Comparison of ENCODE assay signal across 12 mouse cellular contexts in the genomic region with DNA sequence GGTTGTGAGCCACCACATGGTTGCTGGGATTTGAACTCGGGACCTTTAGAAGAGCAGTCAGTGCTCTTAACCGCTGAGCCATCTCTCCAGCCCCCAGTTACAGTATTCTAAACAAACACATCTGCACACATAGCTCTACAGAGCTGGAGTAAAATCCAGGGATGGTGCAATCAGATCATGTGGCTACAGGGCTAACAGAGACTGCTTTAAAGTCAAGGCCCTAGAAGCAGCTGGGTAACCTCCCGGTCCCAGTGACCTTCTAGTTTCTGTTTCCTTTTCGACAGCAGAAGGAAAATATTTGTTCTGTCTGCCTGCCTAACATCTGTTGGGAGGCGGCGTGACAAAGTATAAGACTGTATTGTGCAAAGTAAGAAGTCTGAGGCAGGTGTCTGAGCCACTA. TPM values are rescaled to one million over a fixed set of nuclear protein-coding genes. Genes with fewer than 3 reads are reported as not detected.
A peak's percentile ranks its signal among the peaks of the same experiment; 100 is the strongest.
DNase-seq lines count a peak whose midpoint lies in the region; ATAC-seq lines count a peak whose summit lies in the region.
"Had no signal": no experiment of that assay in that cellular context is flagged by ENCODE, and none has a peak within 500 bp of the region (broad histone marks: within the 10 kb centered on the region; RNA-seq: fewer than 3 reads in every experiment).

No protein-coding gene starts in this region.

- ATAC-seq in stomach, embryonic 14.5 days (ENCODE audit: insufficient number of reproducible peaks, insufficient read depth, low FRiP score, low read depth), result 0 out of 2 replicates have a peak, but pooled peaks have one; percentile 25
- ATAC-seq in megakaryocyte progenitor cell, adult 5-6 weeks (replicated peaks; ENCODE audit: poor library complexity), result no peak
- ATAC-seq in forebrain, embryonic 16.5 days, result no peak

- no peaks in the 10 kb centered on the region for H3K36me3 ChIP-seq in stomach, embryonic 14.5 days (ENCODE audit: control insufficient read depth, insufficient read depth, low read length)
- H3K36me3 ChIP-seq in forebrain, embryonic 16.5 days (ENCODE audit: control insufficient read depth, insufficient read depth), result no peaks in the 10 kb centered on the region
- H3K36me3 ChIP-seq: neural tube, embryonic 12.5 days had no signal

- peak; percentile 80 to 93 for DNase-seq in adrenal gland, adult (ENCODE audit: inconsistent age in 2 of 2, low spot score in 1 of 2)
- DNase-seq in adrenal gland, postnatal 4 days (ENCODE audit: low spot score in 2 of 2), result no peak
- DNase-seq in lung, postnatal 10 days, result peak; percentile 35
- no peak for DNase-seq in lung, postnatal 4 days
- peak; percentile 20 to 32 for DNase-seq in heart, postnatal 14 days
- DNase-seq: cerebellum, adult 18-20 months; gastrocnemius, postnatal 14 days had no signal

- intact Hi-C loops in heart, postnatal 14 days (cut with DNase I), result no loop called here

- H3K27me3 ChIP-seq in stomach, embryonic 14.5 days (ENCODE audit: control insufficient read depth, insufficient read depth, low read length), result no peaks in the 10 kb centered on the region
- no peaks in the 10 kb centered on the region for H3K27me3 ChIP-seq in forebrain, embryonic 16.5 days (replicated peaks; ENCODE audit: control insufficient read depth, insufficient read depth, low read length)
- H3K27me3 ChIP-seq: megakaryocyte, embryonic 14.5 days; neural tube, embryonic 12.5 days had no signal

- H3K4me2 ChIP-seq in stomach, embryonic 14.5 days (replicated peaks; ENCODE audit: low read depth, low read length), result no peak overlapping the region
- H3K4me2 ChIP-seq in forebrain, embryonic 16.5 days (ENCODE audit: low read length), result no peak overlapping the region
- H3K4me2 ChIP-seq: neural tube, embryonic 12.5 days had no signal

- H3K4me3 ChIP-seq in stomach, embryonic 14.5 days (ENCODE audit: low read depth, low read length), result no peak overlapping the region
- no peak overlapping the region for H3K4me3 ChIP-seq in forebrain, embryonic 16.5 days (replicated peaks; ENCODE audit: low read length)
- H3K4me3 ChIP-seq: megakaryocyte, embryonic 14.5 days; neural tube, embryonic 12.5 days had no signal

- no peaks in the 10 kb centered on the region for H3K4me1 ChIP-seq in stomach, embryonic 14.5 days (ENCODE audit: control insufficient read depth, insufficient read depth, low read length)
- H3K4me1 ChIP-seq in forebrain, embryonic 16.5 days (replicated peaks; ENCODE audit: control insufficient read depth, insufficient read depth, low read length), result no peaks in the 10 kb centered on the region
- H3K4me1 ChIP-seq: neural tube, embryonic 12.5 days had no signal

- no peak overlapping the region for H3K27ac ChIP-seq in stomach, embryonic 14.5 days (ENCODE audit: low read length)
- H3K27ac ChIP-seq in forebrain, embryonic 16.5 days (ENCODE audit: low read length), result no peak overlapping the region
- H3K27ac ChIP-seq: neural tube, embryonic 12.5 days had no signal

- no peak overlapping the region for H3K9ac ChIP-seq in stomach, embryonic 14.5 days (replicated peaks; ENCODE audit: low read depth, low read length)
- no peak overlapping the region for H3K9ac ChIP-seq in forebrain, embryonic 16.5 days (replicated peaks; ENCODE audit: low read depth, low read length)
- H3K9ac ChIP-seq: neural tube, embryonic 12.5 days had no signal

- WGBS in stomach, embryonic 14.5 days, result 61% methylated on average over 6 of the region's 6 CpGs
- 89% methylated on average over 6 of the region's 6 CpGs for WGBS in forebrain, embryonic 16.5 days

- no peaks in the 10 kb centered on the region for H3K9me3 ChIP-seq in stomach, embryonic 14.5 days (ENCODE audit: control insufficient read depth, low read depth, low read length)
- no peaks in the 10 kb centered on the region for H3K9me3 ChIP-seq in forebrain, embryonic 16.5 days (ENCODE audit: control insufficient read depth, low read length)
- H3K9me3 ChIP-seq: megakaryocyte, embryonic 14.5 days; neural tube, embryonic 12.5 days had no signal

RNA-seq across cellular contexts. Expression of a gene that starts 16.5 kb away (rescaled TPM):
- total RNA-seq in adrenal gland, postnatal 4 days (2021), result 10 to 100 TPM; 54.2 to 55.8 TPM
- 10 to 100 TPM; 16.9 to 18.8 TPM for total RNA-seq in heart, postnatal 14 days (2021)
- polyA plus RNA-seq in stomach, embryonic 14.5 days (2014; fragmentation: Nextera tagmentation; extraction: Ambion mirVana), result 5.8 and 6.3 TPM in 2 replicates
- total RNA-seq in megakaryocyte progenitor cell, adult 5-6 weeks (2015), result 62.1 and 65.3 TPM in 2 replicates
- total RNA-seq in megakaryocyte progenitor cell, adult 5-6 weeks (2017), result 47.0 and 54.7 TPM in 2 replicates
- 0.73 and 1.1 TPM in 2 replicates for polyA plus RNA-seq in forebrain, embryonic 16.5 days (2015; fragmentation: Nextera tagmentation; extraction: Ambion mirVana)

RNA-seq across cellular contexts. Expression of a gene that starts 38.9 kb away (rescaled TPM):
- 10 to 100 TPM; 12.5 to 12.9 TPM for total RNA-seq in adrenal gland, postnatal 4 days (2021)
- total RNA-seq in heart, postnatal 14 days (2021), result 1 to 10 TPM; 3.4 to 3.8 TPM
- 13.3 and 14.8 TPM in 2 replicates for polyA plus RNA-seq in stomach, embryonic 14.5 days (2014; fragmentation: Nextera tagmentation; extraction: Ambion mirVana)
- 11.5 and 11.6 TPM in 2 replicates for total RNA-seq in megakaryocyte progenitor cell, adult 5-6 weeks (2015)
- 4.4 and 4.9 TPM in 2 replicates for total RNA-seq in megakaryocyte progenitor cell, adult 5-6 weeks (2017)
- polyA plus RNA-seq in forebrain, embryonic 16.5 days (2015; fragmentation: Nextera tagmentation; extraction: Ambion mirVana), result 6.3 and 6.5 TPM in 2 replicates

RNA-seq across cellular contexts. Expression of a gene that starts 43.3 kb away (rescaled TPM):
- 1 to 10 TPM; 4.3 to 5.2 TPM for total RNA-seq in adrenal gland, postnatal 4 days (2021)
- 1 to 10 TPM; 2.6 to 3.7 TPM for total RNA-seq in heart, postnatal 14 days (2021)
- polyA plus RNA-seq in stomach, embryonic 14.5 days (2014; fragmentation: Nextera tagmentation; extraction: Ambion mirVana), result 6.9 and 9.2 TPM in 2 replicates
- total RNA-seq in megakaryocyte progenitor cell, adult 5-6 weeks (2015), result 0.51 and 1.2 TPM in 2 replicates
- 2.5 TPM in 2 replicates for total RNA-seq in megakaryocyte progenitor cell, adult 5-6 weeks (2017)
- polyA plus RNA-seq in forebrain, embryonic 16.5 days (2015; fragmentation: Nextera tagmentation; extraction: Ambion mirVana), result 7.8 and 8.3 TPM in 2 replicates

Comparison
In these comparisons a context has a peak if more than half of its experiments do, and no peak if none do; other contexts are left out.
1. DNase-seq: peak in adrenal gland, adult (2 of 2), lung, postnatal 10 days (single experiment) and heart, postnatal 14 days (2 of 2); none in adrenal gland, postnatal 4 days (0 of 2) and lung, postnatal 4 days (0 of 2).